Mouse (Mus musculus) frontal cortex, adult 2 months (tissue): ENCODE measurements around the gene Elp5. TPM values are rescaled to one million over a fixed set of nuclear protein-coding genes. Genes with fewer than 3 reads are reported as not detected.

Experiments used
- DNase-seq, 2 experiments: peaks; one replicate each; pipeline ENCODE4 v3.0.0; 2022; ENCODE audit warnings: low spot score in 1 of 2; ENCODE audit errors: extremely low spot score in 1 of 2
- polyA plus RNA-seq: library from polyadenylated mRNA; depleted of rRNA; stranded (reverse); fragments of >200 nt; gene quantifications from 2 replicates; pipeline ENCODE4 v1.2.3, GENCODE M21; 2012

Elp5 gene
- polyA plus RNA-seq, 1 experiment: 119 TPM

- DNase-seq: no peak
Observed at GRCm38 (mm10) chr11:69994401-69995090, 12.2 kb upstream of the Elp5 start.

- no peak for DNase-seq
Observed at GRCm38 (mm10) chr11:69992932-69993331, 10.6 kb upstream of the Elp5 start.

- DNase-seq: no peak
Observed at GRCm38 (mm10) chr11:69992396-69992795, 10.1 kb upstream of the Elp5 start.

GRCm38 (mm10) chr11:69991711-69992110, 9.4 kb upstream of the Elp5 start:
- DNase-seq: no peak

GRCm38 (mm10) chr11:69990850-69991691, 8.8 kb upstream of the Elp5 start, which contains the start of gene Gabarap:
Gabarap (plus strand) TSS chr11:69991143.
- DNase-seq: peak; percentile 92 to 98

GRCm38 (mm10) chr11:69989949-69990348, 7.6 kb upstream of the Elp5 start:
- DNase-seq: no peak

GRCm38 (mm10) chr11:69984431-69984830, 2.1 kb upstream of the Elp5 start:
- DNase-seq: no peak

GRCm38 (mm10) chr11:69983377-69983776, 1.1 kb upstream of the Elp5 start:
- no peak for DNase-seq

- no peak for DNase-seq
Observed at GRCm38 (mm10) chr11:69982877-69983276, 560 bp upstream of the Elp5 start.

GRCm38 (mm10) chr11:69981141-69981762, 1.1 kb downstream of the Elp5 start, which contains the start of gene Ctdnep1:
Ctdnep1 (plus strand) TSS chr11:69981156.
- no peak for DNase-seq

GRCm38 (mm10) chr11:69980196-69981140, 1.8 kb downstream of the Elp5 start:
- DNase-seq: peak; percentile 97 to 99

- no peak for DNase-seq
Observed at GRCm38 (mm10) chr11:69979827-69980195, 2.5 kb downstream of the Elp5 start.

GRCm38 (mm10) chr11:69976271-69976670, 6.0 kb downstream of the Elp5 start:
- DNase-seq: no peak

- DNase-seq: no peak
Observed at GRCm38 (mm10) chr11:69974907-69975306, 7.4 kb downstream of the Elp5 start.

GRCm38 (mm10) chr11:69970775-69971174, 11.5 kb downstream of the Elp5 start:
- no peak for DNase-seq

- no peak for DNase-seq
Observed at GRCm38 (mm10) chr11:69970222-69970621, 12.1 kb downstream of the Elp5 start.

GRCm38 (mm10) chr11:69968793-69969192, 13.5 kb downstream of the Elp5 start:
- DNase-seq: no peak

GRCm38 (mm10) chr11:69966860-69967517, 15.3 kb downstream of the Elp5 start:
- no peak for DNase-seq

GRCm38 (mm10) chr11:69966006-69966859, 16.1 kb downstream of the Elp5 start:
- DNase-seq: no peak
